Mouse (Mus musculus) 416B (cell line): ENCODE data around the gene Dst.

ENCODE experiments used
- DNase-seq: peaks from one replicate; pipeline ENCODE4 v3.0.0; 2011; ENCODE audit warnings: low read depth

Gene Dst

DNA sequence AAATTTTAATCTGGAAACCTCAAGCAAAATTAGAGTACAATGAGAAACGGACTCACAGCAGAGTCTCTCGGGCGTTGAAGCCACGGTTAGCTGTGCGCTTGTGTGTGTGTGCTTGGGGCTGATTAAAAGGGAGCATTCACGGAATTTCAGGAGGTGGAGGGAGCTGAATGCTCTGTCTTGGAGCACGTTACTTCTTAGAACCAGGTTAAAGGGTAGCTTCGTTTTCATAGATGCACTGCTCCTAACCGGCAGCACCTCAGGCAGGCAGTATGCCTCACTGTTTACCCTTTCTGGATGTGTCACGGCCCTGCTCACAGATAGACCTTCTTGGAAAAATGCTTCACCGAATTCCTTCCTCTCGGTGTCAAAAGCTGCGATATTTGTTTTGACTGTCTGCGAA, 329.2 kb downstream of the Dst start:
- no peak for DNase-seq

DNA sequence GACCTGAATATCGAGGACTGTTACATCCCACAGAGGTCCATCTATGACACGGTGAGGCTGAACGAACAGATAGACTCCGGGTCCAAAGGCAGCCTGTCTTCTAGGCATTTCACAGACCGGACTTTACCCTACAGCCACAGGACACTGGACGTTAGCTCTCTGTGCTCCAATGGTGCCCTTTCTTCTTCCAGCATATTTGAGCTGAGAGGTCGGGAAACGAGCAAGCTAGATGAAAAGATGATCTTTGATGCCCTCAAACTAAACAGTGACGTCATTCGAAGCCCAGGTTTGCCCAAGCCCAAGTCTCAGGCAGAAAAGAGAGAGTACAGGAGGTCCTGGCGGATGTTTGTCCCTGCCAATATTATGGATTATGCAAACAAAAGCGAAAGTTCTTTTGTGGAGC, 329.7 kb downstream of the Dst start:
- DNase-seq = no peak

GRCm38 (mm10) chr1:34238231-34238630, 330.2 kb downstream of the Dst start:
- no peak for DNase-seq

GRCm38 (mm10) chr1:34244678-34245077, 336.7 kb downstream of the Dst start:
- DNase-seq = no peak

- no peak for DNase-seq
These were observed 338.1 kb downstream of the Dst start for GRCm38 (mm10) chr1:34245951-34246641.

DNA sequence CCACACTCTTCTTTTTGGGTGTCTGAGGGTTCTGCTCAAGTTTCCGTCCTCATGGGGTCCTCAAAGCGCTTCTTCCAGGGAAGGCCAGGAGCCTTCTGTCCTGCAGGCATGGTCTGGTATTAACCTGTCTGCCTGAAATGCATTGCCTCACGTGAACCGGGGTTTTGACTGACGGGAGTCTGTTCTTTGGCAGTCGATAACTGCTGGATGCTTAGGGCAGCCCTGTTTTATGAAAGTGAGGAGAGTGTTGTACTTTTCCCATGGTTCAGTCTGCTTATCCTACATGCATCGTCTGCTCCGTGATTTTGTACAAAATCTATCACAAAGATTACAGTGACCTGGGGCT, 338.6 kb downstream of the Dst start:
- DNase-seq = no peak

GRCm38 (mm10) chr1:34251137-34251536, 343.1 kb downstream of the Dst start:
- peak; percentile 30 for DNase-seq

GRCm38 (mm10) chr1:34252267-34252666, 344.2 kb downstream of the Dst start:
- no peak for DNase-seq

DNA sequence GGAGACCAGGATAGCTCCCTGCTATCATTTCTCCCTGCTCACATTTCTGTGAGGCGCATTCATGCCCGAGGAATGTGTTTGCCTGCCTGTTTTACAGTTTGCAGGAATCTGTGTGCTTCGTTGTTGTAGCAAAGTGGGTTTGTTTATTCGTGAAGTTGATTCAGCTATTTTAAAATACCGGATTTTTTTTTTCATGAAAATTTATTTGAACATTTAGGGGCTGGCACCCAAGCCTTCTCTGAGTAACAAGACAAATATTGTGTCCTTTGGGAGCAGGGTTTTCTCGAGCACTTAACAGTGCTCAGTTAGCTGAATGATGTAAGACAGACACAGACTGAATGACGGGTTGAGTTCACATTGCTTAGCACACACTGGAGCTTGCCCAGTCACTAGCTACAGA, 345.9 kb downstream of the Dst start:
- no peak for DNase-seq

- DNase-seq = no peak
These were observed 351.9 kb downstream of the Dst start for GRCm38 (mm10) chr1:34259898-34260297.

- no peak for DNase-seq
These were observed 353.0 kb downstream of the Dst start for GRCm38 (mm10) chr1:34261011-34261410.

DNA sequence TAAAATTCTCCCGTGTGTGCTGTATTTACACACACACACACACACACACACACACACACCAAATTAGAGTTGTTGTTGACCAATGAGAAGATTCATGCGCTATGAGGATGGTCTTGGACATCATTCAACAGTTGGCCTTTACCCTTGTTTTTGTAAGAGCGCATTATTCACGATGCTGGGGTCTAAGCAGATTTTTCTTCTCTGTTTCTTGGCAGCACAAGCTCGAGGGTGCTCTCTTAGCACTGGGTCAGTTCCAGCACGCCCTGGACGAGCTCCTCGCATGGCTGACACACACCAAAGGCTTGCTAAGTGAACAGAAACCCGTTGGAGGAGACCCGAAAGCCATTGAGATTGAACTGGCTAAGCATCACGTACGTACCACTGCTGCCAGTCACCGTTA, 360.5 kb downstream of the Dst start:
- DNase-seq = no peak

DNA sequence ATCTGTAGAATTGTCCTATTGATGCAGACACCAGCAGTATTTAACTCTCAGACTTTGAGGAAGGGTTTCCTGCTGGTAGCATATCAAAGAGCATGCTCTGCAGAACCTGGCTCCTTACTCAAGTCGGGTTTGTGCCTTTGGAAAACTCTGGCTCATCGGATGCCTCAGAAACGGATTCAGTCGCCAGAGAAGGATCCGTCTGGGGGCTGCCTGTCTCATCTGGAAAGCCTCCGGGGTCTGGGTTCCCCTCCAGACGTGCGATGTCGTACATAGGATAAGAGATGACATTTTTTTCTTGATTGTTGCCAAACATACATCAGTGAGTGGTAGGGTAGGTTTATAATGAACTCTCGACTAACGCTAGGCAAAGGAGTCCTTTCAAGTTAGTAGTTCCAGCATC, 361.6 kb downstream of the Dst start:
- no peak for DNase-seq

- DNase-seq = no peak
These were observed 365.9 kb downstream of the Dst start for GRCm38 (mm10) chr1:34273922-34274321.

GRCm38 (mm10) chr1:34275787-34276186, 367.8 kb downstream of the Dst start:
- DNase-seq = no peak

DNA sequence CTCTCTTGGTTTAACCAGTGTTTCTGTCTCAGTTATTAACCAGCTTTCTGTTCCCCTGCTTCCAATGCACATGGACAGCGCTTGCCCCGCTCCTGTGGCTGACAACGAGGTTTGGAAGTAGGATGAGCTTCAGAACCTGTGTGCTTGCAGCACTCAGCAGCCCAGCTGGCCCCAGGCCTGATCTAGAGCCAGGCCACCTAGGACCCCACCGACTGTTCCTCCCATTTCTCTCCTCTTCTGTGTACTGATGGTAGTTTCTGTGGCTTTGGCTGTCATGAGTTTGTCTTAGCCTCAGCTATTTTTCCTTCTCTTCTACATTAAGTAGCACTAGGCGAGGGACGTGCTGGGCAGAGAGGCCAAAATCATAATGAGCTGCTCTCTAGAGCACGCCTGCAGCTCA, 368.7 kb downstream of the Dst start:
- no peak for DNase-seq

DNA sequence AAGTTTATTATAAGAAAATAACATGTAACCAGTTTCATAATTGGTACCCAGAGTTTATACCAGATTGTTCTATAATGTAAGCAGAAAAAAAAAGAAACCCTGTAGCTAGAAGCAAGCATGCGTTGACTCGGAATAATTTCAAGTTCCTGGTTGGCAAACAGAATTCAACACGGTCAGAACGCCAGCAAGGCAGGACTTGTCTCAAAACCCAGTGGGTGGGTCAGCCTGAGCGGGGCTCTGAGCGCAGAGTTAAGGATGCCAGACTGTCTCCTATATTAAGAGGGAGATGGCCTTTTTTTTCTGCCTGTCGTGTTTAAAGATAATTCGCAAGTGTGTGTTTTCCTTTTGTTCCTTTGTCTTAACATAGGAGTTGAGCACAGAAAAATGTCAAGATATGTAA, 369.2 kb downstream of the Dst start:
- no peak for DNase-seq

DNA sequence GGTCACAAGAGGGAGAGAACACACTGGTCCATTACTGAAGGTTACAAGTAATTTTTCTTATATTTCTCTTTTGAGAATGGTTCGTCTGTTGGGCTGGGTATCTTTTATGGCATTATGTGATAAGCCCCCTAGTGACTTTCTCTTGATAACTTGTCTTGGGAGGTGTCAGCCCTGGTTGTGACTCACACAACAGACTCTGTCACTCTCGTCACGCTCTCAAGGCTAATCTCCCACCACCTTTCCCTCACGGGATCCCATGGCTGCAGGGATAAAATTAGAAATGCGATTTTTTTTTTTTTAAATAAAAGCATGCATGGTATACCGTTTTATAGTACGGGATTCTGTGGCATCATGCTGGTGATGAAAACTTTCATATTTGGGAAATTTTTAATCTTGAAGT, 375.5 kb downstream of the Dst start:
- DNase-seq = no peak

- no peak for DNase-seq
These were observed 377.0 kb downstream of the Dst start for GRCm38 (mm10) chr1:34284979-34285378.

- no peak for DNase-seq
These were observed 379.7 kb downstream of the Dst start for GRCm38 (mm10) chr1:34287731-34288130.

DNA sequence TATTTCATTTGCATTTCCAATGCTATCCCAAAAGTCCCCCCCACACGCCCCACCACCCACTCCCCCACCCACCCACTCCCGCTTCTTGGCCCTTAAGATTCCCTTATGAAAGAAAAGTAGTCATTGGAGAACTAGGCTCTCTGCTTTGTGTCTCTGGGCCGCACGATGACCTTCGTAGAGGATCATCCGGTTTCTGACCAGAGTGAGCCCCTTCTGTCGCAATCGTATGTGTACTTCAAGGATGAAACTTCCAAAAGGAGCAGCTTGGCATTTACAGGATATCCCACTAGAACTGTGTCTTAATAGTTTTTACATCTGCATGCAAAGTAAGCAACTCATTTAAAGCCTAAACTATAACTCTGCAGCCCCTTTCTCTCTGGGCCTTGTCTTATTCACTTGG, 380.2 kb downstream of the Dst start:
- DNase-seq = peak; percentile 1

GRCm38 (mm10) chr1:34288721-34289471, 380.9 kb downstream of the Dst start:
- DNase-seq = peak; percentile 81

- DNase-seq = no peak
These were observed 381.4 kb downstream of the Dst start for GRCm38 (mm10) chr1:34289472-34289748.

GRCm38 (mm10) chr1:34290321-34290720, 382.3 kb downstream of the Dst start:
- DNase-seq = peak; percentile 60
